Mouse (Mus musculus) layer of hippocampus, adult 2 months (tissue): ENCODE data around the gene Usp22. TPM values are rescaled to one million over a fixed set of nuclear protein-coding genes. Genes with fewer than 3 reads are reported as not detected.
A peak's percentile ranks its signal among the peaks of the same experiment; 100 is the strongest.

Experiments
- DNase-seq, 2 experiments: peaks; one replicate each; pipeline ENCODE4 v3.0.0; 2022; ENCODE audit warnings: low spot score in 2 of 2
- H3K27ac ChIP-seq: fragments of 200-600 bp; 2 replicates; pipeline ENCODE4 v1.8.1; 2022
- H3K4me3 ChIP-seq: fragments of 200-600 bp; 2 replicates; pipeline ENCODE4 v1.8.1; 2022; ENCODE audit warnings: mild to moderate bottlenecking
- CTCF ChIP-seq: fragments of 200-600 bp; conservative IDR thresholded peaks from 2 replicates; pipeline ENCODE4 v1.8.1; 2022; ENCODE audit warnings: antibody characterized with exemption, mild to moderate bottlenecking, moderate library complexity
- long read RNA-seq, 2 experiments: library from polyadenylated mRNA; stranded (forward); transcript quantifications; one replicate each; pipeline ENCODE4 v2.0.0; 2021; ENCODE audit warnings: borderline mapping rate in 2 of 2
- total RNA-seq, 2 experiments: library from RNA; stranded (reverse); gene quantifications; 2 replicates each; pipeline ENCODE4 v1.2.3; 2021

The Usp22 gene
- total RNA-seq = 100 to 1,000 TPM; 216 to 235 TPM
- long read RNA-seq, experiment 1, full-length matches to known transcripts = 87 of 125 reads
- long read RNA-seq, experiment 1, partial matches to known transcripts = 37 of 125 reads
- long read RNA-seq, experiment 1, other reads (novel, unspliced or antisense) = 1 of 125 reads
- long read RNA-seq, experiment 2, full-length matches to known transcripts = 147 of 208 reads
- long read RNA-seq, experiment 2, partial matches to known transcripts = 12 of 208 reads
- long read RNA-seq, experiment 2, other reads (novel, unspliced or antisense) = 49 of 208 reads

DNA sequence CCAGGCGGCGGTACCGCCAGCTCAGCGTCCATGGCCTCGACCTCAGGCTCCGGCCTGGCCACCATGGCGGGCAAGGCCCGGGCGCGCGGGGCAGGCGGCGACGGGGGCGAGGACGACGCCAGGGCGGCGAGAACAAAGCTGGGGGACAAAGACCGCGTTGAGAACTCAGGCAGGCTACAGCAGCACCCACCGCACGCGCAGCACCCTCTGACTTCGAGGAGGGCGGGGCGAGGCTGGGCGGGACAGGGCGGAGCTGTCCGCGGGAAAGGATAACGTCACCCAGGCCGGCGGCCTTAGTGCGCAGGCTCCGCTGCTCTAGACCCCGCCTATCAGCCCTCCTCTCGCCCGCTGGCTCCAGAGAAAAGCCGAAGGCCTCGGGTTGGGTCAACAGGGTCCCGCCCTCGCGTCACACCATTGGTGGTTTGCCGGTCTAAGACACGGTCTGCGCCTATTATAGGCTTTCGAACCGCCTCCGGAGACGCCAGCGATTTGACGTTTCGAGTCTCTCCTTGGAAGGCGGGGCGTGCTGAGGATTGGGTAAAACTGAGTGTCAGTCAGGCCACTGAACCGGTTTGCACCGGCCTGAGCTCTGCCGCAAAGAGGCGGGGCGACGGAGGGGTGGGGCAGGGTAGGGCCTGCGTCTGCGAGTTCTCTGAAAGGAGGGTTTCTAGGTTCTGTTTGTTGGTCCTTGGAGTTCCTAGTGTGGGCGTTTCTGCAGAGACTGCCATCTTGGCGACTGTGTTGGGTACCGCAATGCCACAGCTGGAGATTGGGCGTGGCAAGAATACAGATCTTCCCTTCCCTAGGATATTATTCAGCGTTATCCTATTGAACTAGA, at the start of gene Usp22:
Usp22 (minus strand) TSS at position 235 of the 838 bp plus-strand sequence.
- TF ChIP-seq CTCF = no peak
- peak within 1 kb of the TSS; percentile 98 for H3K27ac ChIP-seq
- DNase-seq = peak; percentile 99 to 100
- H3K4me3 ChIP-seq = peak within 1 kb of the TSS; percentile 76

DNA sequence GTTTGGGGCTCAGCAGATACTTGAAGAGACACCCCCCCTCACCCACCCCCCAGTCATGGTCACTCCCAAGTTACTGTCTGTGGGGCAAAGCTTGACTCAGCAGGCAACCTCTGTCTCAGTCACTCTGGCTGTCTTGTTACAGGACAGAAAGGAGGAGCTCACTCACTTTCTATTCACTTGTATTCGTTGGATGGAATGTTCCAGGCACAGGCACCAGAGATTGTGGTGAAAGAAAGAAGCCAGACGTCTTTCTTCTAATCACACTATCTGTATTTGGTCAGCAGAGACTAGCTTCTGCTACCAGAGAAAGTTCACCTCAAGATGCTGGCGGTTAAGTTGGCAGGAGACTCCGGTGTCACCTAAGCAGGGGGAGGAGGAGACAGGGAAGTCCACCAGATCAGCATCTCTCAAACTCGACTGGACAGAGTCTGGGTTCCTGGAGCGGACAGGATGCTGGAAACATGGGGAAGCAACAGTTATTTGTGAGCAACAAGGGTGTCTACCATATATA, 49.4 kb upstream of the Usp22 start:
- no peak overlapping the region for H3K4me3 ChIP-seq
- no peak overlapping the region for H3K27ac ChIP-seq
- TF ChIP-seq CTCF = no peak

GRCm38 (mm10) chr11:61222971-61223745, 48.3 kb upstream of the Usp22 start:
- TF ChIP-seq CTCF = no peak
- Histone ChIP-seq H3K27ac (no peak overlapping the region), H3K4me3 (no peak overlapping the region)
- DNase-seq = no peak

More for the DNA sequence above, 49.4 kb upstream of the Usp22 start:
- DNase-seq = no peak

- TF ChIP-seq CTCF = no peak
- DNase-seq = no peak
- H3K4me3 ChIP-seq = no peak overlapping the region
- no peak overlapping the region for H3K27ac ChIP-seq
Measured at GRCm38 (mm10) chr11:61222007-61222406, 47.2 kb upstream of the Usp22 start.

- DNase-seq = peak in 1 of 2 experiments; percentile 21
- H3K4me3 ChIP-seq = no peak overlapping the region
- TF ChIP-seq CTCF = peak; percentile 42
- H3K27ac ChIP-seq = no peak overlapping the region
Measured at GRCm38 (mm10) chr11:61220156-61220881, 45.5 kb upstream of the Usp22 start.

- no peak overlapping the region for H3K27ac ChIP-seq
- no peak for TF ChIP-seq CTCF
- DNase-seq = no peak
Measured at GRCm38 (mm10) chr11:61215936-61216335, 41.1 kb upstream of the Usp22 start.

DNA sequence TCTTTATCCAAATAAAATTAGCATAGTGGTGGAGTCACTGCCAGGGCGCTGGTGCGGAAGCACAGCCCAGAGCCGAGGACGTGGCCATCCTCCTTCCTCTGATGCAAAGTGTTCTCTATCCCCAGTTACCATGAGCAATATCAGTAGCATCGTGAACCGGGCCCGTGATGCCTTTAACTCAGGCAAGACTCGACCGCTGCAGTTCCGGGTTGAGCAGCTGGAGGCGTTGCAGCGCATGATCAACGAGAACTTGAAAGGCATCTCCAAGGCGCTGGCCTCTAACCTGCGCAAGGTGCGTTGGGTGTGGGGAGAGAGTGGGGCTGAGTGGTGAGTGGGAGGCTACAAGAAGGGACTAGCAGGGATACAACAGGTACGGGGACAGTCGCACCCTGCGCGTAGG, 37.2 kb upstream of the Usp22 start:
- no peak overlapping the region for H3K4me3 ChIP-seq
- TF ChIP-seq CTCF = peak; percentile 61
- no peak for DNase-seq
- no peak overlapping the region for H3K27ac ChIP-seq

More at GRCm38 (mm10) chr11:61215936-61216335, 41.1 kb upstream of the Usp22 start:
- H3K4me3 ChIP-seq = no peak overlapping the region

DNA sequence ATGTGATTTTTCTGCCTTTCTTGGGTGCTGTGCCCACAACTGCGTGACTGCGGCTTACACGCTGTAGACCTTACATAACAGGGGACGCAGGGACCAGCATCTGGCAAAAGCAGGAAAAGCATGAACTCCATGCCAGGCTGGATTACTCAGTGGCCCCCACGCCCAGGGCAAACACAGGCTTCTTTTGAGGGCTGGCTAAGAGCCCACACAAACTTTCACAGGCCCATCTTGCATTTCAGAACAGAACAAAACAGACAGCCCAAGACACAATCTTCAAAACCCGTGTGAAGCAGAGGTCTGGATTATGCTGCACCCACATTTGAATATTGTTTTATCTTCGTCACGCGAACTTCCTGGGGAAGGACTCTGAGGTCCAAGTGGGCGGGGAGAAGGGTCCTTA, 33.5 kb upstream of the Usp22 start:
- Histone ChIP-seq H3K4me3 (no peak overlapping the region), H3K27ac (no peak overlapping the region)
- TF ChIP-seq CTCF = no peak
- peak in 1 of 2 experiments; percentile 7 for DNase-seq

DNA sequence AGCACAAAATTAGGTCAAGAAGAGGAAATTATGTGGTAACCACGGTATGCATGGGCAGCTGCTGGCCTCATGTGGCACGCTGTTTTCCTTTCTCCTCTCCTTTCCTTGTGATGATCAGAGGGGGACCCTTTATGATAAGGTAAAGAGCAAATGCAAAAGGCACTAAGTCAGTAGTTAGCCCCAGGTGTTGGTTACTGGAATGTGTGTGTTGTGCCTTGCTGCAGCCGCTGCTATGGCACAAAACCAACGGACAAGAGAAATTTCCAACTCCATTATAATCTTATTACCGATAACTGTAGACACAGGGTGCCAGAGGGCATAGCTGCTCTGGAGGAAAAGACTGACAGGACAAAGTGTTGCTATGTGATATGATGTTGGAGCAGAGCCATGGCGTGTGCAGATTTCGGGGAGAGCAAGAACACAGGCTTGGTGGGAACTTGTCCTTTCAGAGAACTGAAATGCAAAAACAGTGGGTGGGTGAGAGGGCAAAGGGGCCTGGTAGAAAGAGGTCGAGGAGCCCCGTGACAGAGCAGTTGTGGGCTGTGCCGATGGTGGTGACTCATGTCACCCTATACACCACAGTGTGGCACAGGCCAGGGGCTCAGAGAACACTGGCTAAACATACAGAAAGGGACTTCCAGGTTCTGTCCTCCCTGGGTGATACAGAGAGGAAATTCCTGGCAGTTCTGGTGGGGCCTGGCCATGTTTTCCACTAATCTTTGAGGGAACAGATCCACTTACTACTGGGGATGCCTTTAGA, 32.8 kb upstream of the Usp22 start, which contains the start of gene Aldh3a1:
Aldh3a1 (plus strand) TSS at position 51 of the 760 bp plus-strand sequence.
- no peak within 1 kb of the TSS for H3K4me3 ChIP-seq
- no peak within 1 kb of the TSS for H3K27ac ChIP-seq
- no peak for TF ChIP-seq CTCF
- peak in 1 of 2 experiments; percentile 6 for DNase-seq

DNA sequence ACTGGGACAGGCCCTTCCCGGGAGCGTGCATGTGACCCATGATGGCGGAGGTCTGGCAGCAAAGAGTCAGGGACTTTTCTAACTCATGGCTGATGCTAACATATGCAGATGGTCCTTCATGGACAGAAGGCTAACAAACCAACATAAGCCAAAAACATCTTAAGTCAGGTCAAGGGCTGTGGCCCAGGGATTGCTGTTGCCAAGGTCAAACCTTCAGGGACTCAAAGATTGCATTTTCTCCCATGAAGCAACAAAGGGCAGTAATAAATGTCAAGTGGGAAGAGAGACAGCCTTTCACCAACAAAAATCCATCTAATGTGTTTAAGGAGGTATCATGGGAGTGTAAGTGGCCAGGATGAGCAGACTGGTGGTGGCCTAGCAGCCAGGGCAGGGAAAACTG, 31.3 kb upstream of the Usp22 start:
- no peak for DNase-seq
- no peak for TF ChIP-seq CTCF

GRCm38 (mm10) chr11:61205167-61205950, 30.5 kb upstream of the Usp22 start:
- no peak overlapping the region for H3K4me3 ChIP-seq
- peak overlapping the region; percentile 51 for H3K27ac ChIP-seq
- no peak for TF ChIP-seq CTCF
- peak; percentile 53 to 67 for DNase-seq

More for the DNA sequence above, 31.3 kb upstream of the Usp22 start:
- H3K4me3 ChIP-seq = no peak overlapping the region
- H3K27ac ChIP-seq = no peak overlapping the region
